In genomic region chr6:7082467-7083259, GRCm38 (mm10) we compare ENCODE assay signal across 22 mouse cellular contexts.
DNase-seq lines count a peak whose midpoint lies in the region; ATAC-seq and TF ChIP-seq lines count a peak whose summit lies in the region.
"Had no signal": no experiment of that assay in that cellular context is flagged by ENCODE, and none has a peak within 500 bp of the region (broad histone marks: within the 10 kb centered on the region; RNA-seq: fewer than 3 reads in every experiment).

No protein-coding gene starts in this region.

- peaks cover 4% of the 10 kb centered on the region; the same call in 1 of the 2 replicates for H3K4me1 ChIP-seq in forebrain, embryonic 12.5 days
- no peaks in the 10 kb centered on the region for H3K4me1 ChIP-seq in hindbrain, embryonic 14.5 days (replicated peaks; ENCODE audit: control insufficient read depth, insufficient read depth, low read length)
- no peaks in the 10 kb centered on the region; the same call in 1 of the 2 replicates for H3K4me1 ChIP-seq in midbrain, embryonic 15.5 days
- no peaks in the 10 kb centered on the region for H3K4me1 ChIP-seq in lung, postnatal 0 days (ENCODE audit: insufficient read depth, low read depth, low read length)
- H3K4me1 ChIP-seq in liver, embryonic 11.5 days (replicated peaks; ENCODE audit: control insufficient read depth, insufficient read depth, low read length): no peaks in the 10 kb centered on the region
- H3K4me1 ChIP-seq in kidney, embryonic 14.5 days (ENCODE audit: control insufficient read depth, insufficient read depth, low read length): no peaks in the 10 kb centered on the region
- H3K4me1 ChIP-seq: limb, embryonic 12.5 days had no signal

- no peak for TF ChIP-seq EP300 in lung, postnatal 0 days (IDR thresholded peaks at IDR 0.05)

- no peaks in the 10 kb centered on the region for H3K27me3 ChIP-seq in forebrain, embryonic 12.5 days
- no peaks in the 10 kb centered on the region for H3K27me3 ChIP-seq in hindbrain, embryonic 14.5 days (ENCODE audit: control insufficient read depth, insufficient read depth, low read length)
- H3K27me3 ChIP-seq in midbrain, embryonic 15.5 days (replicated peaks): no peaks in the 10 kb centered on the region
- H3K27me3 ChIP-seq in lung, postnatal 0 days (replicated peaks; ENCODE audit: insufficient read depth, low read length): no peaks in the 10 kb centered on the region
- H3K27me3 ChIP-seq in liver, embryonic 11.5 days (replicated peaks; ENCODE audit: control insufficient read depth, insufficient read depth, low read length): no peaks in the 10 kb centered on the region
- no peaks in the 10 kb centered on the region for H3K27me3 ChIP-seq in kidney, embryonic 14.5 days (ENCODE audit: control insufficient read depth, insufficient read depth, low read length)
- H3K27me3 ChIP-seq: limb, embryonic 12.5 days had no signal

- 56% methylated on average over 5 of the region's 5 CpGs for WGBS in forebrain, embryonic 12.5 days
- 59% methylated on average over 5 of the region's 5 CpGs for WGBS in hindbrain, embryonic 14.5 days
- WGBS in midbrain, embryonic 15.5 days: 61% methylated on average over 5 of the region's 5 CpGs
- WGBS in lung, postnatal 0 days: 65% methylated on average over 5 of the region's 5 CpGs
- 77% methylated on average over 5 of the region's 5 CpGs for WGBS in liver, embryonic 11.5 days
- 63% methylated on average over 5 of the region's 5 CpGs for WGBS in kidney, embryonic 14.5 days

- no peak overlapping the region for H3K4me3 ChIP-seq in forebrain, embryonic 12.5 days (replicated peaks)
- H3K4me3 ChIP-seq in hindbrain, embryonic 14.5 days (replicated peaks; ENCODE audit: low read length): no peak overlapping the region
- H3K4me3 ChIP-seq in midbrain, embryonic 15.5 days: no peak overlapping the region
- no peak overlapping the region for H3K4me3 ChIP-seq in lung, postnatal 0 days (ENCODE audit: low read depth, low read length)
- no peak overlapping the region for H3K4me3 ChIP-seq in liver, embryonic 11.5 days (ENCODE audit: low read depth, low read length)
- H3K4me3 ChIP-seq in kidney, embryonic 14.5 days (ENCODE audit: low read length): no peak overlapping the region
- H3K4me3 ChIP-seq: limb, embryonic 12.5 days had no signal

- H3K36me3 ChIP-seq in forebrain, embryonic 12.5 days (replicated peaks): no peaks in the 10 kb centered on the region
- H3K36me3 ChIP-seq in hindbrain, embryonic 14.5 days (replicated peaks; ENCODE audit: control insufficient read depth, insufficient read depth): no peaks in the 10 kb centered on the region
- H3K36me3 ChIP-seq in midbrain, embryonic 15.5 days (replicated peaks): no peaks in the 10 kb centered on the region
- H3K36me3 ChIP-seq in lung, postnatal 0 days (ENCODE audit: insufficient read depth, low read length): no peaks in the 10 kb centered on the region
- H3K36me3 ChIP-seq in liver, embryonic 11.5 days (ENCODE audit: control insufficient read depth, insufficient read depth, low read length): no peaks in the 10 kb centered on the region
- no peaks in the 10 kb centered on the region for H3K36me3 ChIP-seq in kidney, embryonic 14.5 days (ENCODE audit: control insufficient read depth, insufficient read depth, low read length)
- H3K36me3 ChIP-seq: G1E; limb, embryonic 12.5 days had no signal

- H3K9me3 ChIP-seq in forebrain, embryonic 12.5 days: no peaks in the 10 kb centered on the region
- no peaks in the 10 kb centered on the region for H3K9me3 ChIP-seq in hindbrain, embryonic 14.5 days (ENCODE audit: control insufficient read depth, low read length)
- H3K9me3 ChIP-seq in midbrain, embryonic 15.5 days: no peaks in the 10 kb centered on the region
- H3K9me3 ChIP-seq in lung, postnatal 0 days (ENCODE audit: low read length): no peaks in the 10 kb centered on the region
- no peaks in the 10 kb centered on the region for H3K9me3 ChIP-seq in liver, embryonic 11.5 days (ENCODE audit: control insufficient read depth, low read length)
- no peaks in the 10 kb centered on the region for H3K9me3 ChIP-seq in kidney, embryonic 14.5 days (ENCODE audit: control insufficient read depth, low read length)
- H3K9me3 ChIP-seq: G1E; limb, embryonic 12.5 days had no signal

- no peak overlapping the region for H3K27ac ChIP-seq in forebrain, embryonic 12.5 days
- no peak overlapping the region for H3K27ac ChIP-seq in hindbrain, embryonic 14.5 days
- H3K27ac ChIP-seq in midbrain, embryonic 15.5 days: no peak overlapping the region
- H3K27ac ChIP-seq in lung, postnatal 0 days (ENCODE audit: low read length): no peak overlapping the region
- H3K27ac ChIP-seq in liver, embryonic 11.5 days (ENCODE audit: low read depth, low read length): no peak overlapping the region
- no peak overlapping the region for H3K27ac ChIP-seq in kidney, embryonic 14.5 days (ENCODE audit: low read depth, low read length)
- H3K27ac ChIP-seq: limb, embryonic 12.5 days; liver, embryonic 14.5 days had no signal

- peak; percentile 44 for DNase-seq in embryo, embryonic 10.5 days (ENCODE audit: low spot score)
- no peak for DNase-seq in hindbrain, embryonic 14.5 days (ENCODE audit: low spot score)
- DNase-seq in lung, postnatal 0 days (ENCODE audit: low spot score): no peak
- no peak for DNase-seq in B cell, adult 2 months
- DNase-seq in liver, embryonic 11.5 days (ENCODE audit: low spot score): no peak
- DNase-seq: cerebellum, adult 11 months; cerebellum, postnatal 25 days; heart, adult 11 months; heart, postnatal 4 days; kidney, adult 11 months; kidney, postnatal 25 days; layer of hippocampus, adult 9-11 months; lung, postnatal 14 days; right cerebral cortex, postnatal 4 days; thymus, postnatal 36 days had no signal

- TF ChIP-seq CTCF in lung, postnatal 0 days (IDR thresholded peaks at IDR 0.05): no peak

- no peak overlapping the region for H3K4me2 ChIP-seq in forebrain, embryonic 12.5 days
- no peak overlapping the region for H3K4me2 ChIP-seq in hindbrain, embryonic 14.5 days (replicated peaks)
- H3K4me2 ChIP-seq in midbrain, embryonic 15.5 days: no peak overlapping the region
- H3K4me2 ChIP-seq in lung, postnatal 0 days (replicated peaks; ENCODE audit: low read depth, low read length): no peak overlapping the region
- no peak overlapping the region for H3K4me2 ChIP-seq in liver, embryonic 11.5 days
- H3K4me2 ChIP-seq in kidney, embryonic 14.5 days (replicated peaks; ENCODE audit: low read depth, low read length): no peak overlapping the region
- H3K4me2 ChIP-seq: limb, embryonic 12.5 days had no signal

- H3K9ac ChIP-seq in forebrain, embryonic 12.5 days: no peak overlapping the region
- H3K9ac ChIP-seq in hindbrain, embryonic 14.5 days: no peak overlapping the region
- no peak overlapping the region for H3K9ac ChIP-seq in midbrain, embryonic 15.5 days
- no peak overlapping the region for H3K9ac ChIP-seq in lung, postnatal 0 days (replicated peaks; ENCODE audit: low read depth)
- no peak overlapping the region for H3K9ac ChIP-seq in liver, embryonic 11.5 days (ENCODE audit: low read depth, low read length)
- no peak overlapping the region for H3K9ac ChIP-seq in kidney, embryonic 14.5 days (ENCODE audit: low read depth, low read length)
- H3K9ac ChIP-seq: limb, embryonic 12.5 days; liver, embryonic 14.5 days had no signal

- peak; percentile 87 for ATAC-seq in forebrain, embryonic 12.5 days (ENCODE audit: low FRiP score)
- ATAC-seq in hindbrain, embryonic 14.5 days (ENCODE audit: low FRiP score): peak; percentile 65; the same call in 1 of the 2 replicates
- ATAC-seq in midbrain, embryonic 15.5 days (replicated peaks): peak; percentile 89
- no peak for ATAC-seq in lung, postnatal 0 days
- ATAC-seq in liver, embryonic 11.5 days (replicated peaks; ENCODE audit: low FRiP score): no peak
- ATAC-seq in kidney, embryonic 14.5 days (ENCODE audit: low FRiP score, low TSS enrichment): no peak
- ATAC-seq: CD4-positive, CD25-positive, alpha-beta regulatory T cell, adult 4 months had no signal

Comparison
In these comparisons a context has a peak if more than half of its experiments do, and no peak if none do; other contexts are left out.
1. ATAC-seq: peak in forebrain, embryonic 12.5 days (single experiment), hindbrain, embryonic 14.5 days (single experiment) and midbrain, embryonic 15.5 days (single experiment); none in lung, postnatal 0 days (single experiment), liver, embryonic 11.5 days (single experiment) and kidney, embryonic 14.5 days (single experiment).